Mouse (Mus musculus) liver, embryonic 16.5 days (tissue): ENCODE measurements around the gene Lrguk. TPM values are rescaled to one million over a fixed set of nuclear protein-coding genes. Genes with fewer than 3 reads are reported as not detected.

Experiments used
- ATAC-seq: fragments of 200-750 bp; cut with Nextera tagmentation; 2 replicates; pipeline ENCODE4 v1.8.0; 2017; ENCODE audit warnings: low read depth, mild to moderate bottlenecking, moderate number of reproducible peaks, moderate library complexity
- H3K27ac ChIP-seq: fragments of 300-500 bp; sonication (generic); 2 replicates; pipeline ENCODE4 v1.5.1; 2014; ENCODE audit warnings: mild to moderate bottlenecking, low read length
- H3K27me3 ChIP-seq: fragments of 300-500 bp; sonication (generic); 2 replicates; pipeline ENCODE4 v1.6.1; 2014; ENCODE audit warnings: low read depth, low read length, mixed read lengths; ENCODE audit not compliant: control insufficient read depth, insufficient read depth
- H3K36me3 ChIP-seq: fragments of 300-500 bp; sonication (generic); 2 replicates; pipeline ENCODE4 v1.6.1; 2014; ENCODE audit warnings: mild to moderate bottlenecking; ENCODE audit not compliant: control insufficient read depth, insufficient read depth
- H3K4me1 ChIP-seq: fragments of 300-500 bp; sonication (generic); 2 replicates; pipeline ENCODE4 v1.6.1; 2014; ENCODE audit warnings: low read depth, low read length, mixed read lengths; ENCODE audit not compliant: control insufficient read depth
- H3K4me2 ChIP-seq: fragments of 300-500 bp; sonication (generic); 2 replicates; pipeline ENCODE4 v1.6.1; 2014; ENCODE audit warnings: low read depth, low read length, mixed read lengths
- H3K4me3 ChIP-seq: fragments of 300-500 bp; sonication (generic); 2 replicates; pipeline ENCODE4 v1.5.1; 2014; ENCODE audit warnings: low read depth, mild to moderate bottlenecking, low read length
- H3K9ac ChIP-seq: fragments of 300-500 bp; sonication (generic); 2 replicates; pipeline ENCODE4 v1.6.1; 2014; ENCODE audit warnings: low read depth, low read length
- H3K9me3 ChIP-seq: fragments of 300-500 bp; sonication (generic); replicated peaks from 2 replicates; pipeline ENCODE4 v1.6.1; 2016; ENCODE audit warnings: low read length; ENCODE audit not compliant: control insufficient read depth
- WGBS: fragments of 180-500 bp; shearing (Covaris S2); extraction: QIAGEN DNeasy Blood & Tissue Kit; methylation state at CpG from one replicate; pipeline ENCODE4 v1.1.7; 2014; ENCODE audit not compliant: insufficient replicate concordance; 5-methylcytosine and 5-hydroxymethylcytosine counted together
- polyA plus RNA-seq: library from polyadenylated mRNA; unstranded; fragments of >200 nt; fragmentation: Nextera tagmentation; extraction: Ambion mirVana; gene quantifications from 2 replicates; pipeline ENCODE4 v1.2.1, GENCODE M21; 2015

Lrguk gene
- polyA plus RNA-seq, 1 experiment from 2014 or later, result 0.09 TPM

- peaks cover 30% of the 10 kb centered on the region for H3K4me1 ChIP-seq
- 67% methylated on average over 23 of the region's 23 CpGs for WGBS
- no peak overlapping the region for H3K4me2 ChIP-seq
- H3K9me3 ChIP-seq, result no peaks in the 10 kb centered on the region
- no peaks in the 10 kb centered on the region for H3K27me3 ChIP-seq
- H3K4me3 ChIP-seq, result no peak overlapping the region
- no peak for ATAC-seq
- H3K27ac ChIP-seq, result no peak overlapping the region
- peaks cover 28% of the 10 kb centered on the region for H3K36me3 ChIP-seq
- no peak overlapping the region for H3K9ac ChIP-seq
Observed at GRCm38 (mm10) chr6:34159998-34160815, 131.0 kb downstream of the Lrguk start.

- H3K4me2 ChIP-seq, result no peak overlapping the region
- H3K4me1 ChIP-seq, result peaks cover 24% of the 10 kb centered on the region
- H3K36me3 ChIP-seq, result peaks cover 34% of the 10 kb centered on the region
- no peak for ATAC-seq
- H3K9ac ChIP-seq, result no peak overlapping the region
- H3K27me3 ChIP-seq, result no peaks in the 10 kb centered on the region
- 81% methylated on average over 7 of the region's 7 CpGs for WGBS
- no peaks in the 10 kb centered on the region for H3K9me3 ChIP-seq
- H3K27ac ChIP-seq, result no peak overlapping the region
- no peak overlapping the region for H3K4me3 ChIP-seq
Observed at GRCm38 (mm10) chr6:34160816-34161310, 131.6 kb downstream of the Lrguk start.

DNA sequence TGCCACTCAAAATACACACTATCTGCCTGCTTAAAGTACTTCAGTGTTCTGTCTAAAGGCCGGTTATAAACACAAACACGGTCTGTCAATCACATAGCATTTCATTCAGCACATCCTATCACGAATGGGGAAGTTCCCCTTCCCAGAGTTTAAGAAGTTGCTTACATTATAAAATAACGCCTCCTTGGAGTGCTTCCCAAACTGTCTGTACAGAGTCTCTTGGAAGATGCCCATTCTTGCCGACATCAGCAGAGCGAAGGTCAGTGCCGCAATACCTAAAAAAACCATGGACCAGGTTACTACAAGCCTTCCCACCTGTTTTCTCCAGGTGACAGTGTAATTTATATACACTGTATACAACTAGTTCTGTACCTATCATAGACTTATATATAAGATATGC is 132.3 kb downstream of the Lrguk start:
- Histone ChIP-seq H3K9ac (no peak overlapping the region), H3K9me3 (no peaks in the 10 kb centered on the region), H3K4me1 (peaks cover 18% of the 10 kb centered on the region), H3K4me2 (no peak overlapping the region), H3K4me3 (no peak overlapping the region), H3K36me3 (peaks cover 38% of the 10 kb centered on the region), H3K27ac (no peak overlapping the region), H3K27me3 (no peaks in the 10 kb centered on the region)
- no peak for ATAC-seq
- 70% methylated on average over 7 of the region's 7 CpGs for WGBS

- H3K27ac ChIP-seq, result no peak overlapping the region
- H3K4me3 ChIP-seq, result no peak overlapping the region
- H3K9me3 ChIP-seq, result no peaks in the 10 kb centered on the region
- peaks cover 46% of the 10 kb centered on the region for H3K36me3 ChIP-seq
- no peaks in the 10 kb centered on the region for H3K27me3 ChIP-seq
- ATAC-seq, result no peak
- H3K4me1 ChIP-seq, result peaks cover 8% of the 10 kb centered on the region
- H3K9ac ChIP-seq, result no peak overlapping the region
- 73% methylated on average over 2 of the region's 2 CpGs for WGBS
- H3K4me2 ChIP-seq, result no peak overlapping the region
Observed at GRCm38 (mm10) chr6:34162607-34163006, 133.4 kb downstream of the Lrguk start.

- 81% methylated on average over 9 of the region's 9 CpGs for WGBS
- Histone ChIP-seq H3K9ac (no peak overlapping the region), H3K9me3 (no peaks in the 10 kb centered on the region), H3K27me3 (no peaks in the 10 kb centered on the region), H3K27ac (no peak overlapping the region), H3K36me3 (peaks cover 46% of the 10 kb centered on the region), H3K4me1 (peaks cover 5% of the 10 kb centered on the region), H3K4me3 (no peak overlapping the region), H3K4me2 (no peak overlapping the region)
- no peak for ATAC-seq
Observed at GRCm38 (mm10) chr6:34163014-34163413, 133.8 kb downstream of the Lrguk start.

- Histone ChIP-seq H3K9me3 (no peaks in the 10 kb centered on the region), H3K27me3 (no peaks in the 10 kb centered on the region), H3K36me3 (peaks cover 22% of the 10 kb centered on the region), H3K4me3 (no peak overlapping the region), H3K9ac (no peak overlapping the region), H3K27ac (no peak overlapping the region), H3K4me1 (no peaks in the 10 kb centered on the region), H3K4me2 (no peak overlapping the region)
- 75% methylated on average over 3 of the region's 3 CpGs for WGBS
- ATAC-seq, result no peak
Observed at GRCm38 (mm10) chr6:34168834-34169233, 139.6 kb downstream of the Lrguk start.

DNA sequence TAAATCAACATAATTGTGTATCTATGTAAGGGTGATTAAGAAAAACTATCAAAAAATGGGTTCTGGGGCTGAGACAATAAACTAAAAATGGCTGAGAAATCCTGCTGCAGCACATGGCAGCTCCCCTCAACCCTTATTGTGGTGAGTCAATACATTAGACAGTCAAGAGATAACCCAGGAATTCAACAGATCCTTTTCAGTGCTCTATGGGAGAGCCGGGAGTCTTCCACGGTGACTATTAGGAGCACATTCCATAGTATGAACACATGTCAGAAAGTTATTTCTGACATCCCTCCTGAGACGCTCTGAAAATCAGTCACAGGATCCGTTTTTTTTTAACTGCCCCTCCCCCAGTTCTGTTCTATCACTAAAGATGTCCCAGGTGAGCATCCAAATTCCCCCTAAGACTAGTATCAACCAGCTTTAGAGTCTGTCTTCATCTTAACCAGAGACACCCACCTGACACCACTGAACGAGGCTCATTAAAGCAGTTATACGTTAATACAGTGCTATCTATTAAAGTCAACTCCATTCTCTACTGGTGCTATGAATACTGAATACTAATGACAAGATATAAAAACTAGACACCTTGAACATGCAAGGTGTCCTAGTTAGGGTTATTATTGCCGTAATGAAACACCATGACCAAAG is 141.7 kb downstream of the Lrguk start:
- Histone ChIP-seq H3K4me2 (no peak overlapping the region), H3K27me3 (no peaks in the 10 kb centered on the region), H3K4me1 (peaks cover 4% of the 10 kb centered on the region), H3K9ac (no peak overlapping the region), H3K4me3 (no peak overlapping the region), H3K27ac (no peak overlapping the region), H3K9me3 (no peaks in the 10 kb centered on the region), H3K36me3 (peaks cover 12% of the 10 kb centered on the region)
- WGBS, result 75% methylated on average over 7 of the region's 7 CpGs
- no peak for ATAC-seq

DNA sequence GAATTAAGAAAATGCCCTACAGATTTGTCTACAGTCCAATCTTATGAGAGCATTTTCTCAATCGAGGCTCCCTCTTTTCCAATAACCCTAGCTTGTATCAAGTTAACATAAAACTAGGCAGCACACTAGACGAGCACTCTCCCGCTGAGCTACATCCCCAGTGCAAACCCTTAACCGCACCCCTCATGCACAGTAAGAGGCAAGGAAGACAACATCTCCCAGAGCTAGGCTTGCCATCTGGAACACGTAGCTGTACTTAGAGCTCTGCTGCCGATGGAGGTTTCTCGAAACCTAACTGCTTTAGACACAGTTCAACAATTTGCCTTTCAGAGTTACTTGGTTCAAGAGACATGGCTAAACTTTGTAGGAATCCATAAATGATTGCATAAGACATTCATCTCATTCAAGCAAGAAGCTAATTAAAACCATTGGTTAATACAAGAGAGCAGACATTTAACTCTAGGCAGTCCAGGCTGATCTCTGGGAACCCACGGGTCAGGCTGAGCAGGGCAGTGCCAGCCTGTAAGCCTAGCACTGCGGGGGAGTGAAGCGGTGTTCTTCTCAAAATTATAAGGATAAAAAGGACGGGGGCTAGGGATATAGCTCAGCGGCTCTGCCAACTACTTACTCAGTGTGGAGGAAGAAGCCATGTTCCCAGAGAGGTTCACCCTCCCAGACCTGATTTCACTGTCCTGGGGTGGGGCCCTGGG is 142.7 kb downstream of the Lrguk start:
- H3K9ac ChIP-seq, result no peak overlapping the region
- H3K9me3 ChIP-seq, result no peaks in the 10 kb centered on the region
- no peaks in the 10 kb centered on the region for H3K27me3 ChIP-seq
- WGBS, result 86% methylated on average over 12 of the region's 12 CpGs
- ATAC-seq, result no peak
- H3K4me3 ChIP-seq, result no peak overlapping the region
- H3K4me1 ChIP-seq, result peaks cover 5% of the 10 kb centered on the region
- H3K4me2 ChIP-seq, result no peak overlapping the region
- no peak overlapping the region for H3K27ac ChIP-seq
- peaks cover 6% of the 10 kb centered on the region for H3K36me3 ChIP-seq
